Mouse (Mus musculus) heart, embryonic 13.5 days (tissue): ENCODE measurements around the gene Atp1a4. TPM values are rescaled to one million over a fixed set of nuclear protein-coding genes. Genes with fewer than 3 reads are reported as not detected.

Experiments used
- ATAC-seq: fragments of 200-750 bp; cut with Nextera tagmentation; 2 replicates; pipeline ENCODE4 v1.8.0; 2017; ENCODE audit warnings: moderate TSS enrichment; ENCODE audit not compliant: insufficient number of reproducible peaks, low FRiP score, low TSS enrichment; ENCODE audit errors: extremely low read depth
- H3K27ac ChIP-seq: fragments of 300-500 bp; sonication (generic); replicated peaks from 2 replicates; pipeline ENCODE4 v1.5.1; 2015; ENCODE audit warnings: moderate library complexity, mild to moderate bottlenecking, inconsistent platforms
- H3K27me3 ChIP-seq: fragments of 300-500 bp; sonication (generic); replicated peaks from 2 replicates; pipeline ENCODE4 v1.6.1; 2015; ENCODE audit warnings: mild to moderate bottlenecking, inconsistent platforms
- H3K36me3 ChIP-seq: fragments of 300-500 bp; sonication (generic); 2 replicates; pipeline ENCODE4 v1.6.1; 2015; ENCODE audit warnings: mild to moderate bottlenecking, inconsistent platforms
- H3K4me1 ChIP-seq: fragments of 300-500 bp; sonication (generic); 2 replicates; pipeline ENCODE4 v1.6.1; 2015; ENCODE audit warnings: inconsistent platforms
- H3K4me2 ChIP-seq: fragments of 300-500 bp; sonication (generic); 2 replicates; pipeline ENCODE4 v1.6.1; 2015; ENCODE audit warnings: inconsistent platforms, mild to moderate bottlenecking, moderate library complexity
- H3K4me3 ChIP-seq: fragments of 300-500 bp; sonication (generic); 2 replicates; pipeline ENCODE4 v1.5.1; 2015; ENCODE audit warnings: moderate library complexity, mild to moderate bottlenecking, inconsistent platforms
- H3K9ac ChIP-seq: fragments of 300-500 bp; sonication (generic); 2 replicates; pipeline ENCODE4 v1.6.1; 2015; ENCODE audit warnings: inconsistent platforms, mild to moderate bottlenecking, moderate library complexity
- H3K9me3 ChIP-seq: fragments of 300-500 bp; sonication (generic); 2 replicates; pipeline ENCODE4 v1.6.1; 2016; ENCODE audit warnings: inconsistent platforms
- WGBS: fragments of 180-500 bp; shearing (Covaris S2); methylation state at CpG from one replicate; pipeline ENCODE4 v1.1.7; 2015; ENCODE audit warnings: mixed read lengths; 5-methylcytosine and 5-hydroxymethylcytosine counted together
- polyA plus RNA-seq: library from polyadenylated mRNA; unstranded; fragments of >200 nt; fragmentation: Nextera tagmentation; extraction: Ambion mirVana; gene quantifications from 2 replicates; pipeline ENCODE4 v1.2.1, GENCODE M21; 2015

Gene Atp1a4
- polyA plus RNA-seq, 1 experiment from 2014 or later = 0.21 TPM

GRCm38 (mm10) chr1:172297611-172298537 is 39.7 kb upstream of the Atp1a4 start, which contains the start of gene Atp1a2:
Atp1a2 (minus strand) TSS chr1:172298064.
- ATAC-seq = 0 out of 2 replicates have a peak, but pooled peaks have one; percentile 34

GRCm38 (mm10) chr1:172296816-172297510 is 38.7 kb upstream of the Atp1a4 start:
- no peaks in the 10 kb centered on the region for H3K27me3 ChIP-seq
- H3K27ac ChIP-seq = peak overlapping the region; percentile 88
- peak overlapping the region; percentile 51 for H3K4me3 ChIP-seq
- no peaks in the 10 kb centered on the region for H3K9me3 ChIP-seq
- H3K4me2 ChIP-seq = peak overlapping the region; percentile 67
- no peak for ATAC-seq
- 73% methylated on average over 6 of the region's 6 CpGs for WGBS
- peaks cover 73% of the 10 kb centered on the region for H3K4me1 ChIP-seq
- H3K9ac ChIP-seq = peak overlapping the region; percentile 77
- H3K36me3 ChIP-seq = peaks cover 13% of the 10 kb centered on the region

More at GRCm38 (mm10) chr1:172297611-172298537, 39.7 kb upstream of the Atp1a4 start, which contains the start of gene Atp1a2:
- Histone ChIP-seq H3K4me3 (peak within 1 kb of the TSS; percentile 51), H3K4me1 (peaks cover 82% of the 10 kb centered on the region), H3K27me3 (no peaks in the 10 kb centered on the region), H3K9me3 (no peaks in the 10 kb centered on the region), H3K27ac (peak within 1 kb of the TSS; percentile 88), H3K36me3 (peaks cover 5% of the 10 kb centered on the region), H3K4me2 (peak within 1 kb of the TSS; percentile 67), H3K9ac (peak within 1 kb of the TSS; percentile 77)
- WGBS = 6% methylated on average over 16 of the region's 16 CpGs

- Histone ChIP-seq H3K4me2 (peak overlapping the region; percentile 67), H3K4me3 (peak overlapping the region; percentile 51), H3K27ac (peak overlapping the region; percentile 88), H3K9me3 (no peaks in the 10 kb centered on the region), H3K27me3 (no peaks in the 10 kb centered on the region), H3K4me1 (peaks cover 62% of the 10 kb centered on the region), H3K36me3 (peaks cover 25% of the 10 kb centered on the region), H3K9ac (peak overlapping the region; percentile 77)
- WGBS = 36% methylated on average over 4 of the region's 4 CpGs
- no peak for ATAC-seq
These were observed 37.6 kb upstream of the Atp1a4 start for GRCm38 (mm10) chr1:172295751-172296197.

GRCm38 (mm10) chr1:172293449-172293848 is 35.2 kb upstream of the Atp1a4 start:
- Histone ChIP-seq H3K27me3 (no peaks in the 10 kb centered on the region), H3K27ac (no peak overlapping the region), H3K9ac (no peak overlapping the region), H3K36me3 (peaks cover 48% of the 10 kb centered on the region), H3K4me3 (no peak overlapping the region), H3K9me3 (no peaks in the 10 kb centered on the region), H3K4me2 (no peak overlapping the region), H3K4me1 (peaks cover 39% of the 10 kb centered on the region)
- 82% methylated on average over 11 of the region's 11 CpGs for WGBS
- no peak for ATAC-seq

- no peak overlapping the region for H3K4me3 ChIP-seq
- no peaks in the 10 kb centered on the region for H3K9me3 ChIP-seq
- 83% methylated on average over 2 of the region's 2 CpGs for WGBS
- no peaks in the 10 kb centered on the region for H3K27me3 ChIP-seq
- no peak overlapping the region for H3K9ac ChIP-seq
- H3K36me3 ChIP-seq = peaks cover 53% of the 10 kb centered on the region
- no peak overlapping the region for H3K27ac ChIP-seq
- H3K4me2 ChIP-seq = no peak overlapping the region
- H3K4me1 ChIP-seq = peaks cover 33% of the 10 kb centered on the region
- ATAC-seq = no peak
These were observed 34.7 kb upstream of the Atp1a4 start for GRCm38 (mm10) chr1:172292880-172293279.

GRCm38 (mm10) chr1:172289617-172289946 is 31.4 kb upstream of the Atp1a4 start:
- no peak overlapping the region for H3K9ac ChIP-seq
- no peak overlapping the region for H3K4me2 ChIP-seq
- 0 out of 2 replicates have a peak, but pooled peaks cover under 1% of the 10 kb centered on the region for H3K4me1 ChIP-seq
- WGBS = 66% methylated on average over 3 of the region's 3 CpGs
- H3K27ac ChIP-seq = no peak overlapping the region
- no peak overlapping the region for H3K4me3 ChIP-seq
- H3K27me3 ChIP-seq = no peaks in the 10 kb centered on the region
- ATAC-seq = no peak
- H3K9me3 ChIP-seq = no peaks in the 10 kb centered on the region
- H3K36me3 ChIP-seq = peaks cover 81% of the 10 kb centered on the region

- Histone ChIP-seq H3K9ac (no peak overlapping the region), H3K27ac (no peak overlapping the region), H3K4me1 (no peaks in the 10 kb centered on the region), H3K9me3 (no peaks in the 10 kb centered on the region), H3K4me3 (no peak overlapping the region), H3K4me2 (no peak overlapping the region), H3K27me3 (no peaks in the 10 kb centered on the region), H3K36me3 (peaks cover 86% of the 10 kb centered on the region)
- WGBS = 85% methylated on average over 11 of the region's 11 CpGs
- no peak for ATAC-seq
These were observed 30.8 kb upstream of the Atp1a4 start for GRCm38 (mm10) chr1:172288900-172289616.

- H3K36me3 ChIP-seq = peaks cover 82% of the 10 kb centered on the region
- no peak overlapping the region for H3K4me3 ChIP-seq
- H3K4me2 ChIP-seq = no peak overlapping the region
- H3K27ac ChIP-seq = no peak overlapping the region
- WGBS = 88% methylated on average over 5 of the region's 5 CpGs
- H3K9ac ChIP-seq = no peak overlapping the region
- no peaks in the 10 kb centered on the region for H3K27me3 ChIP-seq
- H3K4me1 ChIP-seq = no peaks in the 10 kb centered on the region
- H3K9me3 ChIP-seq = no peaks in the 10 kb centered on the region
- no peak for ATAC-seq
These were observed 28.5 kb upstream of the Atp1a4 start for GRCm38 (mm10) chr1:172286740-172287139.

- WGBS = 80% methylated on average over 14 of the region's 14 CpGs
- Histone ChIP-seq H3K4me2 (no peak overlapping the region), H3K27me3 (no peaks in the 10 kb centered on the region; the same call in 1 of the 2 replicates), H3K4me1 (peaks cover under 1% of the 10 kb centered on the region), H3K9ac (no peak overlapping the region), H3K27ac (no peak overlapping the region), H3K36me3 (peaks cover 64% of the 10 kb centered on the region), H3K9me3 (no peaks in the 10 kb centered on the region), H3K4me3 (no peak overlapping the region)
- no peak for ATAC-seq
These were observed 26.0 kb upstream of the Atp1a4 start for GRCm38 (mm10) chr1:172284221-172284620.

- Histone ChIP-seq H3K27ac (no peak overlapping the region), H3K4me3 (no peak overlapping the region), H3K36me3 (peaks cover 64% of the 10 kb centered on the region), H3K27me3 (no peaks in the 10 kb centered on the region; the same call in 1 of the 2 replicates), H3K4me1 (peaks cover 10% of the 10 kb centered on the region), H3K4me2 (no peak overlapping the region), H3K9ac (no peak overlapping the region), H3K9me3 (no peaks in the 10 kb centered on the region)
- ATAC-seq = no peak
- 93% methylated on average over 6 of the region's 6 CpGs for WGBS
These were observed 24.9 kb upstream of the Atp1a4 start for GRCm38 (mm10) chr1:172283073-172283472.
